Mouse (Mus musculus) liver, embryonic 12.5 days (tissue): ENCODE results near the gene Pus1. TPM values are rescaled to one million over a fixed set of nuclear protein-coding genes. Genes with fewer than 3 reads are reported as not detected.

ENCODE experiments used
- ATAC-seq: fragments of 200-750 bp; cut with Nextera tagmentation; 2 replicates; pipeline ENCODE4 v1.8.0; 2017; ENCODE audit warnings: moderate number of reproducible peaks, mild to moderate bottlenecking, moderate library complexity
- H3K27ac ChIP-seq: fragments of 300-500 bp; sonication (generic); 2 replicates; pipeline ENCODE4 v1.5.1; 2016; ENCODE audit warnings: mild to moderate bottlenecking
- H3K27me3 ChIP-seq: fragments of 300-500 bp; sonication (generic); replicated peaks from 2 replicates; pipeline ENCODE4 v1.6.1; 2016; ENCODE audit warnings: mild to moderate bottlenecking, moderate library complexity
- H3K36me3 ChIP-seq: fragments of 300-500 bp; sonication (generic); 2 replicates; pipeline ENCODE4 v1.6.1; 2016; ENCODE audit warnings: mild to moderate bottlenecking, moderate library complexity
- H3K4me1 ChIP-seq: fragments of 300-500 bp; sonication (generic); 2 replicates; pipeline ENCODE4 v1.6.1; 2016
- H3K4me2 ChIP-seq: fragments of 300-500 bp; sonication (generic); 2 replicates; pipeline ENCODE4 v1.6.1; 2016; ENCODE audit warnings: mild to moderate bottlenecking, moderate library complexity
- H3K4me3 ChIP-seq: fragments of 300-500 bp; sonication (generic); 2 replicates; pipeline ENCODE4 v1.5.1; 2016; ENCODE audit warnings: mild to moderate bottlenecking, moderate library complexity
- H3K9ac ChIP-seq: fragments of 300-500 bp; sonication (generic); 2 replicates; pipeline ENCODE4 v1.6.1; 2016; ENCODE audit warnings: mild to moderate bottlenecking, moderate library complexity
- H3K9me3 ChIP-seq: fragments of 300-500 bp; sonication (generic); replicated peaks from 2 replicates; pipeline ENCODE4 v1.6.1; 2016; ENCODE audit warnings: mild to moderate bottlenecking, moderate library complexity
- WGBS: fragments of 180-500 bp; shearing (Covaris S2); methylation state at CpG from one replicate; pipeline ENCODE4 v1.1.7; 2016; ENCODE audit not compliant: insufficient replicate concordance; 5-methylcytosine and 5-hydroxymethylcytosine counted together
- polyA plus RNA-seq: library from polyadenylated mRNA; unstranded; fragments of >200 nt; fragmentation: Nextera tagmentation; extraction: Ambion mirVana; gene quantifications from 2 replicates; pipeline ENCODE4 v1.2.1, GENCODE M21; 2016

Pus1 gene
- polyA plus RNA-seq, 1 experiment from 2014 or later, result 50.7 TPM

- no peak overlapping the region for H3K4me2 ChIP-seq
- H3K4me1 ChIP-seq, result no peaks in the 10 kb centered on the region
- no peaks in the 10 kb centered on the region for H3K9me3 ChIP-seq
- H3K27me3 ChIP-seq, result no peaks in the 10 kb centered on the region
- H3K27ac ChIP-seq, result no peak overlapping the region
- H3K9ac ChIP-seq, result no peak overlapping the region
- peaks cover 100% of the 10 kb centered on the region for H3K36me3 ChIP-seq
- 78% methylated on average over 1 of the region's 1 CpGs for WGBS
- ATAC-seq, result 0 out of 2 replicates have a peak, but pooled peaks have one; percentile 24
- H3K4me3 ChIP-seq, result no peak overlapping the region
Observed at GRCm38 (mm10) chr5:110735606-110736005, 44.9 kb downstream of the Pus1 start.

GRCm38 (mm10) chr5:110733231-110733823, 47.1 kb downstream of the Pus1 start:
- ATAC-seq, result no peak
- 86% methylated on average over 4 of the region's 4 CpGs for WGBS
- H3K36me3 ChIP-seq, result peaks cover 95% of the 10 kb centered on the region

GRCm38 (mm10) chr5:110731227-110731626, 49.2 kb downstream of the Pus1 start:
- Histone ChIP-seq H3K27me3 (no peaks in the 10 kb centered on the region), H3K4me3 (no peak overlapping the region), H3K9me3 (no peaks in the 10 kb centered on the region), H3K4me1 (no peaks in the 10 kb centered on the region), H3K27ac (no peak overlapping the region), H3K4me2 (no peak overlapping the region), H3K36me3 (peaks cover 94% of the 10 kb centered on the region), H3K9ac (no peak overlapping the region)
- ATAC-seq, result no peak
- 85% methylated on average over 2 of the region's 2 CpGs for WGBS

More at GRCm38 (mm10) chr5:110733231-110733823, 47.1 kb downstream of the Pus1 start:
- Histone ChIP-seq H3K9ac (no peak overlapping the region), H3K27me3 (no peaks in the 10 kb centered on the region), H3K4me3 (no peak overlapping the region), H3K4me1 (no peaks in the 10 kb centered on the region), H3K4me2 (no peak overlapping the region), H3K9me3 (no peaks in the 10 kb centered on the region), H3K27ac (no peak overlapping the region)

GRCm38 (mm10) chr5:110727850-110728249, 52.6 kb downstream of the Pus1 start:
- no peaks in the 10 kb centered on the region for H3K4me1 ChIP-seq
- no peak overlapping the region for H3K4me3 ChIP-seq
- no peak overlapping the region for H3K4me2 ChIP-seq
- no peaks in the 10 kb centered on the region for H3K27me3 ChIP-seq
- 91% methylated on average over 1 of the region's 1 CpGs for WGBS
- H3K36me3 ChIP-seq, result peaks cover 94% of the 10 kb centered on the region
- H3K27ac ChIP-seq, result no peak overlapping the region
- H3K9me3 ChIP-seq, result no peaks in the 10 kb centered on the region
- H3K9ac ChIP-seq, result no peak overlapping the region
- ATAC-seq, result no peak

Other genes starting within 250 kb of the Pus1 start
- gene Galnt9, start 236.3 kb downstream of the Pus1 start, polyA plus RNA-seq, result not detected in 2 replicates
- gene Noc4l, start 127.2 kb downstream of the Pus1 start, polyA plus RNA-seq, result 88.5 and 92.4 TPM in 2 replicates
- 30.2 and 36.3 TPM in 2 replicates for gene Ddx51, start 127.2 kb downstream of the Pus1 start, polyA plus RNA-seq
- gene Ep400, start 9.9 kb downstream of the Pus1 start, polyA plus RNA-seq, result 23.9 and 28.5 TPM in 2 replicates
- gene Ulk1, start 29.4 kb upstream of the Pus1 start, polyA plus RNA-seq, result 10.8 and 11.5 TPM in 2 replicates
- 47.2 and 52.4 TPM in 2 replicates for gene Hscb, start 59.1 kb upstream of the Pus1 start, polyA plus RNA-seq
- 51.2 and 52.7 TPM in 2 replicates for gene Chek2, start 59.3 kb upstream of the Pus1 start, polyA plus RNA-seq
- 1.8 and 2.1 TPM in 2 replicates for gene Ttc28, start 99.1 kb upstream of the Pus1 start, polyA plus RNA-seq